Mouse (Mus musculus): ENCODE results near the gene Clip1.
A peak's percentile ranks its signal among the peaks of the same experiment; 100 is the strongest.

Clip1 gene

DNA sequence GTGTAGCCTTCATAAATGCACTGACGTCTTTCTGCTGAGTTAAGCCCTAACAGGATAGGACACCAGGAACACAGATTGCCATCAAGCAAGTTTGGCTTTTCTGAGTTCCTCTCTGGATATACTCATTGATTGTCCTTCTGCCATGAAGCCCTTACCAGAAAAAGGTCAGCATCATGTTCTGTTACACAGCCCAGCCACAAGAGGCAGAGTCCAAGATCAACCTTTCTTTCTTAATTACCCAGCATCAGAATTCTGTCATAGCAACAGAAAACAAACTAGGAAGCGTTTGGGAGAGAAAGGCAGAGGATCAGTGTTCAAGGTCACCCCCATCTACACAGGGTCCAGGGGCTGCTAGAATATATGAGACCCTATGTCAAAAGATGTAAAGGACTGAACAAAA lies 33.6 kb downstream of the Clip1 start:
- no peak for TF ChIP-seq GATA4 (IDR thresholded peaks at IDR 0.05; ENCODE audit: insufficient replicate concordance, low read length)

DNA sequence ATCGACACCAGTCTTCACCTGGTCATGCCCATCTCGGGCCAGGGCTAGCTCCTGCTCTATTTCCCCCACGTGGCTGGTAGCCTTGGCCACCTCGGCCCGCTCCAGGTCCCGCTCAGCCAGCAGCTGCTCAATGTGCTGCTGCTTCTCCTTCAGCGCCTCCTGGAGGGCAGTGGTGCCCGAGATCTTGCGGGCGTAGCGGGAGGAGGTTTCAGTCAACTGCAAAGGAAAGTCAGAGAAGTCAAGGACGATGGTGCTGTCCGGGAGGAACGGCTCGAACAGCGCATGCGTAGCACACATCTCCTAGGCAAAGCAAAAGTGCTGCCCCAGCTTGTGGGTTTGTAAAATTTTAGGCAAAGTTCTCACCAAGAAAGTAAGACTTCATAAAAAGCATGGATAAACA lies 42.0 kb downstream of the Clip1 start:
- TF ChIP-seq GATA4 (IDR thresholded peaks at IDR 0.05; ENCODE audit: insufficient replicate concordance, low read length): no peak

DNA sequence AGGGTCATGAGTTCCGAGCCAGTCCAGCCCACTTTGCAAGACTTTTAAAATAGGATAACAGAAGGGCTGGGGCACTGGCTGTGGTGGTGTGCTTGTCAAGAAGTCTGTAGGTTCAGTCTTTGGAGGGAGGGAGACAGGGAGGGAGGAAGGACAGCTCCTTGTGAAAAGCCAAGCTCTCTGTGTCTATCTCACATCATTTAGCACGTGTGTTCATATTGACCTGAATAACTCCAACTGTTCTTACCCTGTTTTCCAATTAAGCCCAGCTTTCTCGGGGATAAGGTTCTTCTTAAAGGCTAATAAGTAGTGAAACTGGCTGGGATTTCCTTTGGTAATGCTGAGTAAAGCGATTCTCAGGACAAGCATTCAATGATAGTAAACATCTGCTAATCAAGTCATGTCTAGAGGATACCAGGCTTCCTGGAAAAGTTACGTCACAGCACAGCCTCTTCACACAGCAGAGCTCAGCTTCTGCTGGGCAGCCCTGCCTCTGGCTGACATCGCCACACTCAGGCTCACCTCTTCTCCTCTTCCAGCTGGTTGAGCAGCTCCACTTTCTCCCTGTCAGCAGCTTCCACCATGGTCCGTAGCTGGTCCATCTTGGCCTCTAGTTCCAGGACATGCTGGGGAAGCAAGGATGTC lies 43.0 kb downstream of the Clip1 start:
- TF ChIP-seq GATA4 (IDR thresholded peaks at IDR 0.05; ENCODE audit: insufficient replicate concordance, low read length): peak; percentile 77

GRCm38 (mm10) chr5:123640181-123640580 lies 44.2 kb downstream of the Clip1 start:
- no peak for TF ChIP-seq GATA4 (IDR thresholded peaks at IDR 0.05; ENCODE audit: insufficient replicate concordance, low read length)

GRCm38 (mm10) chr5:123631210-123631609 lies 53.2 kb downstream of the Clip1 start:
- TF ChIP-seq GATA4 (IDR thresholded peaks at IDR 0.05; ENCODE audit: insufficient replicate concordance, low read length): peak; percentile 27; the same call in 1 of the 2 replicates

DNA sequence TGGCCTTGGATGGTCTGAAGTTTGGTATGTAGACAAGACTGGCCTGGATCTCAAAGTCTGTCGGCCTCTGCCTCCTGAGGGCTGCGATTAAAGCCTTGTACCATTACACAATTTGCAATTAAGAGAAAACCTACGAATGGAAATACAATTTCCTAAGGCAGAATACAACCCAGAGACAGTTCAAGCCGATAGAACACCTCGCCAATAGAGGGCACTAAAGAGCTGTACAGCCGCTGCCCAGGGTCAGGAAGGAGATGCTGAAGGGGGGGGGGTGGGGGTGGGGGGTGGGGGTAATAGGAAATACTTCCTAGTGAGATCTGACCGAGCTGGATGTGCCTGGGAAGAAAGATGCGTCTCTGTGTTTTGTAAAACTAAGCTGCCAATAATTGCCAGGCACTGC lies 57.8 kb downstream of the Clip1 start:
- TF ChIP-seq GATA4 (IDR thresholded peaks at IDR 0.05; ENCODE audit: insufficient replicate concordance, low read length): no peak

- TF ChIP-seq GATA4 (IDR thresholded peaks at IDR 0.05; ENCODE audit: insufficient replicate concordance, low read length): no peak
Observed at GRCm38 (mm10) chr5:123622421-123622820, 62.0 kb downstream of the Clip1 start.

GRCm38 (mm10) chr5:123618558-123618957 lies 65.9 kb downstream of the Clip1 start:
- no peak for TF ChIP-seq GATA4 (IDR thresholded peaks at IDR 0.05; ENCODE audit: insufficient replicate concordance, low read length)

- TF ChIP-seq GATA4 (IDR thresholded peaks at IDR 0.05; ENCODE audit: insufficient replicate concordance, low read length): no peak
Observed at GRCm38 (mm10) chr5:123614246-123614645, 70.2 kb downstream of the Clip1 start.

DNA sequence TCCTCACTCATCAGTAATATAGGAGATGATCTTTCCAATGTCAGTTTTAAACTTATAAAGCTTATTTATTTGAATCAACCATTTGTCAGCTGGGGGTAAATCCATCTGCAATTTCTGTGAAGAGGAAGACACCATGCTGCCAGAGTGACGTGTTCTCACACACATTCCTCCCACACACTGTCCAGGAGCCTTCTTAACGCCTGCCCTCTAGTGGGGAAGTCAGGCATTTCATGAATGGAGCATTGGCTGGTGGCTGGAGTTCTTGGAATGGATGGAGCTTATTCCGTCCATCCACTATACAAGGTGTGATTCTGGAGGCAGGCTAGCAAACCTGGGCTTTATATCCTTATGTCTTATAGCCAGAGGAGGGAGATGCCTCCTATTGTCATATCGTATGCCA lies 74.6 kb downstream of the Clip1 start:
- no peak for TF ChIP-seq GATA4 (IDR thresholded peaks at IDR 0.05; ENCODE audit: insufficient replicate concordance, low read length)

DNA sequence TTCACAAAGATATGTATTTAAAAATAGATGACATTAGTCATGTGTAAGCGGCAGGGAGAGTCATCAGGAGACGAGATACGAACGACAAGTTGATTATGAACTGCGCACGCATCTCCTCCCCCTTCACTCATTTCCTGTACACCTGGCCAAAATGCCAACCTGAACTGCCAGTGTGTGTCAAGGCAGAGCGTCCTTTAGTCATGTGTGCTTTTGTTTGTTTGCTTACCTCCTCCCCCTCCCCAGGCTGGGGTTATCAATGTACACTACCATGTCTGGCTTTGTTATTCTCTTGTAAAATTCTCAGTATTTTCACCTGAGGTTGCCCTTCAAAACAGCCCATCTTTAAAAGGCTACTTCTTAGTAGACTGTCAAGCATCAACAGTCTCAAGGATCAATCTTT lies 75.0 kb downstream of the Clip1 start:
- no peak for TF ChIP-seq GATA4 (IDR thresholded peaks at IDR 0.05; ENCODE audit: insufficient replicate concordance, low read length)

- TF ChIP-seq GATA4 (IDR thresholded peaks at IDR 0.05; ENCODE audit: insufficient replicate concordance, low read length): peak; percentile 63; the same call in 1 of the 2 replicates
Observed at GRCm38 (mm10) chr5:123607211-123607669, 77.2 kb downstream of the Clip1 start.

DNA sequence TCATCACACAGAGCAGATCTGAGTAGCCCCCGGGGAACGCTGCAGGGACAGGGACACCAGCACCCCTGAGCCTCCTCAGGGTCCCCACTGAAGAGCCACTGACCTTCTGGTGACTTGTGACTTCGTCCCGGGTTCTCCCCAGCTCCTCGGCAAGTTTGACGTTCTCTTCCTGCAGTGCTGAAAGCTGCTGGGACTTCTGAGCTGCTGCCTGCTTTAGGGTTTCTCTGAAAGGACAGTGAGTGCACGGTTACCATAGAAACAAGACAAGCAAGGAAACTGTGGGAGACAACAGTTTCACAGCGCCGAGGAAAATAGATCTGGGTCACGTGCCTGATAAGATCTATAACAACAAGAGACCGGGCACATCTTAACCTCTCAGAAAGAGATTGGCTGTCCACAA lies 80.9 kb downstream of the Clip1 start:
- TF ChIP-seq GATA4 (IDR thresholded peaks at IDR 0.05; ENCODE audit: insufficient replicate concordance, low read length): peak; percentile 7; the same call in 1 of the 2 replicates

GRCm38 (mm10) chr5:123602174-123602573 lies 82.2 kb downstream of the Clip1 start:
- TF ChIP-seq GATA4 (IDR thresholded peaks at IDR 0.05; ENCODE audit: insufficient replicate concordance, low read length): no peak

GRCm38 (mm10) chr5:123599319-123599718 lies 85.1 kb downstream of the Clip1 start:
- no peak for TF ChIP-seq GATA4 (IDR thresholded peaks at IDR 0.05; ENCODE audit: insufficient replicate concordance, low read length)

- no peak for TF ChIP-seq GATA4 (IDR thresholded peaks at IDR 0.05; ENCODE audit: insufficient replicate concordance, low read length)
Observed at GRCm38 (mm10) chr5:123593622-123594280, 90.7 kb downstream of the Clip1 start.

- TF ChIP-seq GATA4 (IDR thresholded peaks at IDR 0.05; ENCODE audit: insufficient replicate concordance, low read length): no peak
Observed at GRCm38 (mm10) chr5:123580043-123580442, 104.4 kb downstream of the Clip1 start.

Measured in liver, adult (tissue).